Mouse (Mus musculus) left cerebral cortex, postnatal 14 days (tissue): ENCODE measurements at regions not wholly inside any gene's neighbourhood (a gene's known extent, or its start where the extent isn't known, plus 50 kb on each side); places are given as distances from the start of the nearest gene placed in this dataset.
A peak's percentile ranks its signal among the peaks of the same experiment; 100 is the strongest.

Experiments used
- DNase-seq, 2 experiments: peaks; one replicate each; pipeline ENCODE4 v3.0.0; 2021 to 2022; ENCODE audit warnings: low spot score in 2 of 2, mixed read lengths in 1 of 2
- intact Hi-C: fragments of 180-260 bp; cut with DNase I; formaldehyde crosslinking; loops from one replicate; pipeline ENCODE4 v1.15.1; 2025

- intact Hi-C loops = no loop called here
- DNase-seq = no peak
These were observed 217.6 kb downstream of the Fam173b start for GRCm38 (mm10) chr15:31819219-31819618.

DNA sequence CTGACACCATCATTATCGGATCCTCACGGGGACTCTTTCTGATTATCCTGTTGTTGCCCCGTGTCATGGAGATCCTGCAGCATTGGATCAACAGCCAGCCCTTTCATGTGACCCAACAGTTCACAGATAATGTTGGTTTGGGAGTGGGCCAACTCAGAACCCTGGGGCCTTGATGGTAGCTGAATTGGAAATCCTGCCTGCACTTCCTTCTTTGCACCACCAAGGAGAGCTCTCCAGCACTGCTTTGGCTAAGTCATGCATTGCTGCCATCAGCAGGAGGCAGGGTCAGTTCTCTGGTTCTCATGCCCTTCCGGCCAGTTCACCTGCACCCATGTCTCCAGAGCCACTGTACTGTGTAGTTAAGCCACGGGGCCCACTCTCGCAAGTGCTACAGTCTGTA is 225.6 kb downstream of the Fam173b start:
- DNase-seq = no peak
- intact Hi-C loops = no loop called here

DNA sequence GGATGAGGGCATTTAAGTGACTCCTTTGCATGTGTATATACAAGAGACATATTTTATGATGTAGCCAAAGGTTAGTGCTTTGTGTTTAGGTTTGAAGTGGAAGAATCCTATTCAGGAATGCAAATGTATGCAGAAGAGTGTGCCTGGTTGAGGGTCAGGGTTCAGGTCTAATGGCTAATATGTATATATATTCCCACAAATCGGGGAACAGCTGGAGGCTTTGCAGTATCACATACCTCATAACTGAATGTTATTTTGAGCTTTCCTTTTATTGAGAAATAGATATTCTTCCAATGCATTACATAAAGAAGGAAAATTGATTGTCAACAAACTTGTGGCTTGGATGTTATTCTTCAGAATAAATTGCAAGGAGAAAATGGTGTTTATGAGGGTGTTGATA is 239.9 kb downstream of the Fam173b start:
- DNase-seq = no peak
- intact Hi-C loops = no loop called here

DNA sequence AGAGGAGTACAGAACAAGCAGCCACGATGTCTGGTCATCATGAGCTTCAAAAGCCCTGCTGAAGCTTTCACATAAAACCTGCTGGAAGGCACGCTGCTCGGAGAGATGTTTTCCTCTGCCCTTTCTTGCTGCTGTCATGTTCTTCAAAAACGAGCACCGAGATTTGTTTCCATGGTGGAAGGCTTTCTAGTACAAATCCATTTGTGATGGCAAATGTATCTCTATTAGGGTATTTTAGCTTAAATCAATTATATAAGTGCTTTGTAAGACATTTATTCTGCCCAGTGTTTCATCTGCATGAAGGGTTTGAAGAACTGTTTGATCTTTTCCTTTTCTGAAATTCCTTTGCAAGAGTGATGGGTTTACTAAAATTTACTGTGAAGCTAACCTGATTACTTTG is 253.1 kb downstream of the Fam173b start:
- intact Hi-C loops = no loop called here

GRCm38 (mm10) chr15:31855188-31855587 is 253.5 kb downstream of the Fam173b start:
- no peak for DNase-seq
- intact Hi-C loops = no loop called here

More for the DNA sequence above, 253.1 kb downstream of the Fam173b start:
- DNase-seq = no peak

GRCm38 (mm10) chr15:31869100-31869499 is 267.4 kb downstream of the Fam173b start:
- DNase-seq = no peak
- intact Hi-C loops = no loop called here

DNA sequence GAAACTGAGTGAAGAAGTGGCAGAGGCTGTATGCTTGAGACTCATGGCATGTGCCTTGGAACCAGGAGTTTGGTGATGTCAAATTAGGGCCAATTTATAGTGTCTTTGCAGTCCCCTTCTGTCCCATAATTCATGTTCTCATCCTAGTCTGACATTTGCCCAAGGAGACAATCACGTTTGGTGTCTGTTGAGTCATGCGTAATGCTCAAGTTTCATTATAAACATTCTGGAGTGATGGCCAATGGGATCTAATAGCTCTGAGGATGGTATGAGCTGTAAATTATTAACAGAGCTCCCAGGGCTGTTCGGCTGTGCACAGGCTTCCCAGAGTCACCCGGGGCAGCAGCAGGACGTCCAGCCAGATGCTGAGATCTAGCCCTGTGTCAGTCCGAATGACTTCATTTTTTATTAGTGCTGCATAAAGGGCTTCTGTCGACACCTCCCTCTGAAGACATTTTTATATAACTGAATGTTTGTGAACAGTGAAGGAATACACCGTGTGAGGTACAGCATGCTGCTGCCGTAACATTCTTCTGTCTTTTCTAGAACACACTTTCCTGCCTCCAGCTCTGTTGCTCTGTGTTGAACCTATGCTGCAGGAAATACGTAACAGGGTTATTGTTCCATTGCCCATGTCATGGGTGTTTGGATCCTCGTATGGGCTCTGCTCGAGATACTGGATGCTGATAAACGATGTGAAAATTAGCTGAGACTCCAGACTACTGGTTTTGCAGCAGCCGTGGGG is 268.2 kb downstream of the Fam173b start:
- DNase-seq = no peak
- intact Hi-C loops = no loop called here

DNA sequence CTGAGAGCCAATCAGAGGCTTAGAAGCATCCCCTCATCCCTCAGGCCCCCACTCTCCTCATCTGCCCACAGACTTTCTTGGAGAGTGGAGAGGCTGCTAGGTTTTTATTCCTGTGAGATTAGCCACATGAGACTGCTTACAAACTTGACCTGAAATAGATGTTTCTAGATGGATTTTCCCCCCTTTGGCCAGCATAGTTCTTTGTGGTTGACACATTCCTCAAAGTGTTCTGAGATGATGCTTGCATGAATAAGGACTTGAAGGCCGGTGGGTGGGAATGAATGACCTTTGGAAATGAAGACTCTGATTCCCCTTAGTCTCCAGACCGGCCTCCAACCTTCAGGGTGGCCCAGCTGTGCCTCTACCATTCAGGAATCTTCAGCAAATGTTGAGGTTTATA is 273.8 kb downstream of the Fam173b start:
- intact Hi-C loops = no loop called here
- no peak for DNase-seq

DNA sequence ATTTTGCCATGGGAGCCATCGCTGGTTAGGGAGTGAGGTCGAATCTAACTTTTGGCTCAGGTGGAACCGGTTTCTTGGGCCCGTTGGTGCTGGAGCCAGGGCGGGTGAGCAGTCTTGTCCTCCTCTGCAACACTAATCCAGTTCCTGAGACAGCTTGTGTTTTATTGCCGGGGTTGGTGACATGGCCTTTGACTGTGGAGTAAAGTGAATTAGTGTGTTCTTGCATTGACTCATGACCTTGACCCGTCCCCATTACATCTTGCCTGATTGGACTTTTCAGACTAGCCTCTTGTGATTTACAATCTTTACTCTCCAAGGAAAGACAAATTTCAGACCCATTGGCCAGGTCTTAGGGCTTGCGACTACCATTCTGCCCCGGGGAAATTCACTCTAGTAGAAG is 278.8 kb downstream of the Fam173b start:
- intact Hi-C loops = no loop called here

DNA sequence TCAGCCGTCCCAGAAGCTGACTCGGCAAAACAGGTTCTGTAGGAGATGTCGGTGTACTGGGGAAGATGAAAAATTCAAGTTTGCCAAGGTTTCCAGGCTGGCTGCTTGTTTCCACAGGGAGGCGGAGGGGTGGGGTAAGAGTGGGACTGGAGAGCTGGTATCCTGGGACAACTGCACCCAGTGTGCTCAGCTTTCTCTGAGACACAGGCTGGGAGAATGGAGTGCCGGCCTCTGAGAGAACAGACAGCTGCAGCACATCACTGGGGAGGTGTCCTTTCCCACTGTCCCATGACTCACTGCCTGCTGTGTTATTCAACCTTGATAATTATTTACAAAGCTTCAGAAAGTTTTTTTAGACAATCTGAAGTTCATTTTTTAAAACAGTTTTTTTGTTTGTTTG is 280.7 kb downstream of the Fam173b start:
- intact Hi-C loops = no loop called here
- no peak for DNase-seq

More for the DNA sequence above, 278.8 kb downstream of the Fam173b start:
- no peak for DNase-seq

GRCm38 (mm10) chr15:31883516-31883915 is 281.9 kb downstream of the Fam173b start:
- intact Hi-C loops = no loop called here

DNA sequence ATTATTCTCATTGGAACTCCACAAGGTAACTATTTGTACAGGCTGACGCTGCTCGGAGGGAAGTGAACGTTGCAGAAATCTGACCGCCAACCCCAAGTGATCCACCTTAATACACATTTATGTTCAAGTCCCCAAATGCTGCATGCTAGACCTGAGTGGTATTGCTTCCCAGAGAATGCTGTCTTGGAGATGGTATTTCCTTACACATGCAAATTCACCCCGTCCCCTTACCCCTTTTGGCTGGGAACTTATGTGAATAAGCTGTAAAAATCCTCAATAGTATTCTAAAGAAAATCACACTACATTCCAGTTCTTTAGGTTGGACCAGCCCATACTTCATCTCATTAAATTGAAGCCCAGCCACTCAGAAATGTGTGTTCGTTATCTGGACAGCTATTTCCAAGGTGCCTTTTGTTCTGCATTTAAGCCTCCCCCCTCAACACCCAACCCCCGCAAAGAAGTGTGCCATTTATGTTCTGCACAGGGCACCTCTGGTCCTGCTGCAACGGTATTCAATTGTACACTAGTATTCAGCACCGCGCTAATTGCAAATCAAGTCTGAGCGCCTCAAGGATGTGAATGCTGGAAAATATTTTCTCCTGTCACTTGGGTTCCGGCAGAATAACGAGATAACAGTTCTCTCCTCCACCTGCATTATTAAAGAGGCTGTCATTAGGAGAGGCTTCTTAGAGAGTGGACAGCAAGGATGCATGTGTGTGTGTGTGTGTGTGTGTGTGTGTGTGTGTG is 278.0 kb upstream of the Tas2r119 start:
- no peak for DNase-seq
- intact Hi-C loops = no loop called here

More at GRCm38 (mm10) chr15:31883516-31883915, 281.9 kb downstream of the Fam173b start:
- DNase-seq = no peak

DNA sequence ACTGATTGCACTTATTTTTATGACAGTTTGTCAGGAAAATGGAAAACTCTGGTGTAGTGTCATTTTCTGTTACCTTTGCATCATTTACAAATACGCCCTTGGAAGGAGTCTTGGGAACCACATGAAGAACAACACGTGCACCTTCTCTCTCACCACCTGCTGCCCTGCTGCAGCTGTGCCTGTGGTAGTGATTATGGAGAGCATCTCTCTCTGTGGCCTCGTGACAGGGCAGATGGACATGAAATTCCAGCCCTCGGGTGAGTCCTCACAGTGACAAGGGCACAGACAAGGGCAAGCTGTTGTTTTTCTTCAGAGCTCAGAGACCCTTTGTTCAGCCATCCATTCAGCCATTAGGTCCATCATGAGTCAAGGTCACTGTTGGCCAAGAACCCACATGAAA is 276.8 kb upstream of the Tas2r119 start:
- intact Hi-C loops = no loop called here
- no peak for DNase-seq

DNA sequence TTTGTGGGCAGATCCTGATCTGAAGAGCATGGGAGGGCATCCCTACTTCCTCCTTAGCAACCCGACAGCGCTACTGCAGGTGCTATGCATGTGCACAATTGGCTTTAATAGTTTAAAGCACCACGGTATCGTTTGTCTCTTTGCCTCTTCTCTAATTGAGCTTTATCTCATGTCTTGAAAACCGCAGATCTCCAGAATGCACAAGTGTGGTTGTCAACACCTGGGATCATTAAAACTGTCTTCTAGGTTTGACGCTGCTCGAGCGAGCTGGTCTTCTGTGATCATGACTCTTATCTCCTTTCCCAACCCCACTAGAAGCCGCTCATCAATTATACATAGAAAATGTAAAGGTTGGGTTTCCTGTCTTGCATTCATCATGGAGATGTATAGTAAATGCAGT is 268.7 kb upstream of the Tas2r119 start:
- DNase-seq = no peak
- intact Hi-C loops = no loop called here

- no peak for DNase-seq
- intact Hi-C loops = no loop called here
These were observed 265.1 kb upstream of the Tas2r119 start for GRCm38 (mm10) chr15:31911978-31912377.

DNA sequence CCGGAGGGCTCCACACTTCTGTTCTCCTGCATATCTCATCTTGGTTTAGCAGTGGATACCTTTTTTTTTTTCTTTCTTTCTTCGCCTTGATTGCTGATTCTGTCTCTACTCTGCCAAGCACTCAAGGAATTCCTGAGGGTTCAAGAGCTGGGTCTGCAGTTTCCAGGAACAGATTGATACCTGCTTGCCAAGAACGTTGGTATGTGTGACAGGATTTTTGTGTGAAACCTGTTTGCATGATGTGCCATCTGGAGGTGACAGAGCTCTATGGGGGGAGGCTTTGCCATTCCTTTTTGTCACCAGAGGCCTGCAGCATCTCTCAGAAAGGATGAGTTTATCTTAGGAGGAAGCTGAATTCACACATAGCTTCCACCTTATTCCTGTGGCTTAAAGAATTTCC is 255.6 kb upstream of the Tas2r119 start:
- DNase-seq = peak in 1 of 2 experiments; percentile 22
- intact Hi-C loops = no loop called here

- intact Hi-C loops = no loop called here
These were observed 216.8 kb upstream of the Tas2r119 start for GRCm38 (mm10) chr15:31960301-31960700.

DNA sequence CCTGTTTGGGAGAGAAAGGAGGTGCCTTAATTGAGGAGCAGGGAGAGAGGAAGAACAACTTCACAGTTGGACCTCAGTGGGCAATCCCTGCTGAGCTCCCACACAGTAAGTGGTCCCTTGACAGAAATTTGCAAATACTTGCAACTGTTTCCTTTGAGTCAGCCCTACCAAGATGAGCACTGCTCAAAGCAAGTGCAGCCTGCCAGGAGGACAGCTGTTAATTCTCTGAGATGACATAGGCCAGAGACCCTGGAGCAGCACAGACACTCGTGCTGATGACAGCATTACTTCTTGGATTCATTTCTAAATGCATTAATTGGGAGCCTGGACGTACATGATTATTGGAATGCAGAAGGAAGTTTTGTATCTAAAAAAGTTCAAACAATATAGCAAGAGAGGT is 215.1 kb upstream of the Tas2r119 start:
- intact Hi-C loops = no loop called here

More at GRCm38 (mm10) chr15:31960301-31960700, 216.8 kb upstream of the Tas2r119 start:
- DNase-seq = no peak

GRCm38 (mm10) chr15:31964911-31965310 is 212.2 kb upstream of the Tas2r119 start:
- DNase-seq = no peak
- intact Hi-C loops = no loop called here

More for the DNA sequence above, 215.1 kb upstream of the Tas2r119 start:
- DNase-seq = no peak

- intact Hi-C loops = no loop called here
- no peak for DNase-seq
These were observed 211.5 kb upstream of the Tas2r119 start for GRCm38 (mm10) chr15:31965542-31965941.

- intact Hi-C loops = no loop called here
- no peak for DNase-seq
These were observed 204.2 kb upstream of the Tas2r119 start for GRCm38 (mm10) chr15:31972891-31973290.
